Mouse (Mus musculus) cortical plate, adult 2 months (tissue): Measurements from ENCODE around the gene Kcnip4. TPM values are rescaled to one million over a fixed set of nuclear protein-coding genes. Genes with fewer than 3 reads are reported as not detected.
A peak's percentile ranks its signal among the peaks of the same experiment; 100 is the strongest.

Experiments
- H3K27ac ChIP-seq: fragments of 200-500 bp; 2 replicates; pipeline ENCODE4 v1.5.1; 2012; ENCODE audit warnings: low read length, control low read depth, inconsistent platforms; ENCODE audit not compliant: insufficient read depth
- H3K4me1 ChIP-seq: fragments of 200-500 bp; 2 replicates; pipeline ENCODE4 v1.6.1; 2011; ENCODE audit warnings: low read length; ENCODE audit not compliant: control insufficient read depth, insufficient read depth
- H3K4me3 ChIP-seq: fragments of 200-500 bp; 2 replicates; pipeline ENCODE4 v1.5.1; 2011; ENCODE audit warnings: mild to moderate bottlenecking, low read length, control low read depth; ENCODE audit not compliant: insufficient read depth
- CTCF ChIP-seq: fragments of 200-500 bp; IDR thresholded peaks from 2 replicates; pipeline ENCODE4 v1.5.1; 2011; ENCODE audit warnings: mild to moderate bottlenecking, control low read depth, low read length; ENCODE audit not compliant: insufficient read depth; ENCODE audit errors: extremely low read depth
- POLR2A ChIP-seq: fragments of 200-500 bp; IDR thresholded peaks from 2 replicates; pipeline ENCODE4 v1.6.1; 2011; ENCODE audit warnings: mild to moderate bottlenecking, low read length, control low read depth; ENCODE audit not compliant: insufficient read depth; ENCODE audit errors: extremely low read depth
- polyA plus RNA-seq: library from polyadenylated mRNA; depleted of rRNA; stranded (reverse); fragments of >200 nt; gene quantifications from 2 replicates; pipeline ENCODE4 v1.2.3, GENCODE M21; 2012

The Kcnip4 gene
- polyA plus RNA-seq, 1 experiment: 54.9 TPM

DNA sequence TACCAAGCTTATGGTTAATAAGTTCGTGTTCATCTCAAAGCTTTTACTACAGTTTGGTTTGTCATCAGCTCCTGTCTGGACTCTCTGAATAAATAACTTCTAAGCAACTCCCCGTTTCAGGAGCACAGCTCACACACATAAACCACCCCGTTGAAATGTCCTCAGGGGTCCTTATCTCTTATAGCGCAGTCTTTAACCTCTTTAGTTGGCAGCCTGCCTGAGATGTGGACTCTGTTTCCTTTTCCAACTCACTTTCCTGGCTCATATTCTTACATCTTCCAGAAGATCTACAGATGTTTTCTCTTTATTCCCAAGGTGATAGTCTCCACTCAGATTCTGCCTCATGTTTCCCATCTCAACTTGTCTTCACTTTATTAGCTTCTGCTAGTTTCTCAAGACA, 1116.4 kb downstream of the Kcnip4 start:
- H3K27ac ChIP-seq: no peak overlapping the region
- no peaks in the 10 kb centered on the region for H3K4me1 ChIP-seq
- H3K4me3 ChIP-seq: no peak overlapping the region
- TF ChIP-seq CTCF (no peak), POLR2A (no peak)

DNA sequence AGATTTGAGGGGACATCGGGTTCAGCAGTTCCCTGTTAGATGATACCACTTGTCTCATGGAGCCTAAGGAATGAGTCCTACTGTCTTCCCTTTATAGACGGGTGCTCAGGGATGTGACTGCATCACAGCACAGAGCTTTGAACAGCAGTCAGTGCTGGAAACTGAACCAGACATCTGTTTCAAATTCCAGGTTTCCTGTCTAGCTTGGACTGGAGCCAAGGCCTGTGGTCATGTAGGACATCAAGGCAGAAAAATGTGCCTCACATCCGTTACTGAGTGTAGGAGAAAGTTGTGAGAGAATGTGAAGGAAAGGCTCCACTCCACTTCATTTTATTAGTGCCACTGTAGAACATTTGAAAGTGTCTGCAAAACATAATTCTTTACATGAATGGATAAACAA, 1122.2 kb downstream of the Kcnip4 start:
- H3K4me1 ChIP-seq: no peaks in the 10 kb centered on the region
- no peak overlapping the region for H3K27ac ChIP-seq
- TF ChIP-seq CTCF (no peak), POLR2A (no peak)
- H3K4me3 ChIP-seq: no peak overlapping the region

DNA sequence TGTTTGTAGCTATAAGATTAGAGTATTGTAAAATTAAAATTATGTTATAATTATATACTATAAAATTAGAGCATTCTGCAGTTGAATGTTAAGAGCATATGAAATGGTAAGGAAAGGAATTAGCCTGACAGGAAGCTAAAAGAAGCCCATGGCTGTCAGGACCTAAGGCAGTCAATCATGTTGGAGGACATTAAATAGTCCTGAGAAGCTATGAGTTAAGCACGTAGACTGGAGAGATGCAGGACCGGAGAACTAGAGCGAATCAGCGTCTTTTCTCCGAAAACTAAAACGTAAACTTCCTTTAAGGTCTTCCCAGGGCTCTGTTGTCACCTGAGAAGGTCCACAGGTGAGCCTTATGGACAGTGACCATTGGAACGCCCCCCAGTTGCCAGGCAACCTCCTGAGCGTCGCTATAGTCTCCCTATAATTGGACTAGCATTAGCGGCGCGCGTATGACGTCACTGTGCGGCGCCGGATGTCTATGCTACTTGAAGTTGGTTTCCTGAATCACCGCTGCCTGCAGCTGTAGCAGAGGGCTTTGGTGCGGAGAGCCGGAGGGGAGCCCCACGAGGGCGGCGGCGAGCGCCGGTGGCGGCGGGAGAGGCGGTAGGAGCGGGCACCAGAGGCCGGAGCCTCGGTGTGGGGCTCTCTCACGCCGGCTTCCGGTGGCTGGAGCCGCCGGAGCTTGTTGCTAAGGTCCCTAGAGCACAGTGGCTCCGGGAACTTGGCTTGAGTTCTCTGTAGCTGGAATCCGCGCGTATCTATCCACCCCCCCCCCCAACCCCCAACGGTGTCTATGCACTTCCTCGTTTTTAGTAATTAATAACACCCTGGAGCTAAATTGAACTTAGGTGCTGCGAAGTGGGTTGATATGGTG, 1152.6 kb downstream of the Kcnip4 start:
- H3K27ac ChIP-seq: no peak overlapping the region
- peak overlapping the region; percentile 42 for H3K4me3 ChIP-seq
- H3K4me1 ChIP-seq: peaks cover 2% of the 10 kb centered on the region; the same call in 1 of the 2 replicates
- TF ChIP-seq CTCF (no peak), POLR2A (peak; percentile 70)

DNA sequence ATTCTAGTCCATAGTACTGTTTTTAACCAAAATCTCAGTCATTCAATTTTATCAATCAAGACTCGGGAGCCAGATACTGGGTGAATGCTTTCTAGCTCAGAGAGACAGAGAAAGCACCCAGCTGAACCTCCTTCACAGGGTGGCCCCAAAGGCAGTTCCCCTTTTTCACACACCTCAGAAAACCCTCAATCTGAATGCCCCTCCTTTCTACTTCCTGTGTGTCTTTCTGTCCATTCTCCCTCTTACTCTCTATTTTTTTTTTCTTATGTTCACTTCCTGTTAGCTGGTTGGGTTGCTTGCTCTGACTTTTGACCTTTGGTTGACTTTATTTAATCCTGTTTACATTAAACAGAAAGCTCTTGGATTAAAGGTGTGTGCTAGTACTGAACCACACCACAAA, 1175.4 kb downstream of the Kcnip4 start:
- Histone ChIP-seq H3K27ac (no peak overlapping the region), H3K4me3 (no peak overlapping the region), H3K4me1 (no peaks in the 10 kb centered on the region)
- TF ChIP-seq POLR2A (no peak), CTCF (no peak)

DNA sequence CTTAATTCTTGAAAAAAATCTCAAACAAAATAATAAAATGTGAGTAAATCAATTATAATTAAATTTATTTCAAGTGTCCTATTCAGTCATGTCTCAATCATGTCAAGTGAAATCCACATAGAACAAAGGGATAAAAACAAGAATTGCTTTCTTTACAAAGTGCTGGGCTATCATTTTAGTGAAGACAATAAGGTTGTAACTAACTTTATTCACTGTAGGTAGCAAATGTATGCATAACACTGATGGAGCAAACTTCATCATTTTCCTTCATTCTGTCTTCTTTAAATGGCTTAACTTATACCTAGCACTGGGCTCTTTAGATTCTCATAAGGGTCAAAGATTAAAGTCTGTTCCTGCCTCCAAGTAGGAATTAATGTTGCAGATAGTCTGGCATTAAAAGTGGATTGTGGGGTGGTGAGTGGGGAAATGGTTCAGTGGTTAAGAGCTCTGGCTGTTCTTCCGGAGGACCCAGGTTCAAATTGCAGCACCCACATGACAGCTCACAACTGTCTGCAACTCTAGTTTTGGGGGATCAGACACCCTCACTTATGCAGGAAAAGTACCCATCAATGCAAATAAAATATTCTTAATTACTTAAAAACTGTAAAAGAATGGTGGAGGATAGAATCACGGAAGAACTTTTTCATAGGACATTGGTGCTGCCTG, 1178.6 kb downstream of the Kcnip4 start:
- no peaks in the 10 kb centered on the region for H3K4me1 ChIP-seq
- H3K27ac ChIP-seq: no peak overlapping the region
- no peak for TF ChIP-seq POLR2A
- TF ChIP-seq CTCF: no peak
- no peak overlapping the region for H3K4me3 ChIP-seq

DNA sequence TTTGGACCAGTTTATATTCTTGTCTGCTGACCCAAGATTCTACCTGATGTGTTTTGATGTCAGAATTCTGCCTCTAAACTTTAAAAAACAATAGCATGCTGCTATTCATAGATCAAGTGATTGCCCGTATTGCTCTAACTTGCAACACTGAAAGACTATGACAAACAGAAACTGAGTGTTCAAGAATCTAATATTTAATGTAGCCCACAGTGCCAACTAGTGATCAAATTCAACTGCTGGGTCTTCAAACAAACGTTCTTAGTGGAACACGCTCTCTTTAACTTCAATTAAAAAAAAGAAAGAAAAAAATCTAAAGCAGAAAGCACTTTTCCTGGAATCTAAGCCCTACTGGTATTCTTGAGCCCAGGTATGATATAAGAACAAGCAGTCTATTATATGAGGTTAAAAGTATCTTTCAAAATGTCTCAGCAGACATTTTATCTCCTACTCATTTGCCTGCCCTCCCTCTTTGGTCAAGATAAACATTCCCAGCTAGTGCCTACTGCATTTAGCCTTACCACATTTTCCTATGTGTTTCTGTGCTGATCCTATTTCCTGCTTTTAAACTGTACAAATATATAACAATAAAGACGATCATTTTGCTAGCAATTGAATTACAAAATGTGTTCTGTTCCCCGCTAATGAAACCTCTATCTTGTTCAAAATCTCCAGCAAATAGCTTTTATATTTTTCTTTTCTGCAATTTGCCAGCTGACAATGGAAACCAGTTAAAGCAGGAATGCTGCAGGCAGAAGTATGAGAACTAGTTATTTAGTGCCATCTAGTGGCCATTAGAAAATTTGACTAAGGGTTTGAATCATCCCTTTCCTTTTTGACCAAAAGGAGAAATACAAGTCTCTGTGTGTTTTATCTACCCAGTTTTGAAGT, 1179.4 kb downstream of the Kcnip4 start:
- TF ChIP-seq POLR2A (no peak), CTCF (no peak)
- Histone ChIP-seq H3K27ac (no peak overlapping the region), H3K4me1 (no peaks in the 10 kb centered on the region), H3K4me3 (no peak overlapping the region)

DNA sequence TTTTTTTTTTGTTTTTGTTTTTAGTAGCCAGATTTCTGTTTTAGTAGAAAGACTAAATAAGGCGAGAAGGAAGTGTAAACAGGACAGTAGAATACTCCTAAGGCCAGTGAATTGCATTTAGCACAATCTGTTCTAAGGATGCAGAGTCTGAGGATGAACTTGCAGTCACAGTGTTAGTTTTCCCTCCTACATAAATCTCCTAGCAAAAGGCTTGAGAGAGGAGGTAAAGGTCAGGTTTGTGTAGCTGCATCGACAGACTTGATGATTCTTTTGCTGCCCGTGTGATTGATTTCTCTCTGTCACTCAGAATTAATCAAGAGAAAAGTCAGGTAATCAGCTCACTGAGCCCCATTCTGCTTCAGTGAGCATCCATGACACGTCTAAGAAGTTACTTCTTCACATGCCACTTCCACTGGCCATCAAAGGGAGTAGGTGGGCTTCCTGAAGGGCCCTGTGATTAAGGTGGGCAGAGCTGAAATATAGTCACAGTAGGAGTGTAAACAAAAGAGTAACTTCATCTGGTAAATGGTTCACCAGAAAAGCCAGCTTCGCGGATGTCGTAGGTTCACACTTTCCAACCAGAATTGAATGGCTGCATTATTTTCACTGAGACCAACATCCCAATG, 1183.8 kb downstream of the Kcnip4 start:
- H3K4me1 ChIP-seq: no peaks in the 10 kb centered on the region
- no peak for TF ChIP-seq CTCF
- TF ChIP-seq POLR2A: no peak
- H3K27ac ChIP-seq: no peak overlapping the region
- H3K4me3 ChIP-seq: no peak overlapping the region
